In the genomic region with DNA sequence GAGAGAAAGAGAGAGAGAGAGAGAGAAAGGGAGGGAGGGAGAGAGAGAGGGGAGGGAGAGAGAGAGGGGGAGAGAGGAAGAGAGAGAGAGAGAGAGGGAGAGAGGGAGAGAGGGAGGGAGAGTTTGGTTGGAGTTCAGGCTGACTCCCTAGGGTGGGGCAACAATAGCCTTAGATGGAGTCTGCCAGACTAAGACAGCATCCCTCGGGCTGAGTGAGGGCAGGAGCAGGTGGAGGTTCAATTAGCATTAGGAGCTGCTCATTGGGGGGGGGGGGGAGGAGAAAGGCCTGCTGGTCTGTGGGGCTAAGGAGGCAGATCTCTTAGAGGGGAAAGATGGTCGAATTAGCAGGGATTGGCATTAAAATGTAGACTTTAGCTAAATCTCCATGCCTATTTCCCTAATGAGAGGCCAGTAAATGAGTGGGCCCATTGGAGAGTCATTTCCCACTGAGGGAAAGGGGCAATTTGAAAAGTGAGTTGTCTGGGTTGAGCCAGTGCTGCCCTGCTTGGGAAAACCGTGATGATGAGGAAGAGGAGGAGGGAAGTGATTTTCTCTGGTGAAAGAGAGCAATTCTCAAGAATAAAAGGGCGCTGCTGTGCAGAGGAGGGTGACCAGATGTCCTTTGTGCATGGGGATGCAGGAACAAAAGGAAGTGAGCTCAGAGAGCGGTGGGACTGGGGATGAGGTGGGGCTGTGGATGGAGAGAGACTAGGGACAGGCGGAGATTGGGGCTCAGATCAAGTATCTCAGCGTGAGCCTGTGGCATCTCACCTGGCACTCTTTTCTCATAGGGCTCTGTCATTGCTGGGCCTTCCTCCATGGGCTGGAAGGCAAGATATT, we compare ENCODE assay signal across 19 mouse cellular contexts.
A peak's percentile ranks its signal among the peaks of the same experiment; 100 is the strongest.
DNase-seq lines count a peak whose midpoint lies in the region; ATAC-seq and TF ChIP-seq lines count a peak whose summit lies in the region.
"Had no signal": no experiment of that assay in that cellular context is flagged by ENCODE, and none has a peak within 500 bp of the region (broad histone marks: within the 10 kb centered on the region; RNA-seq: fewer than 3 reads in every experiment).

No protein-coding gene starts in this region.

- H3K9ac ChIP-seq in hindbrain, postnatal 0 days (replicated peaks; ENCODE audit: low read length) = no peak overlapping the region
- H3K9ac ChIP-seq in forebrain, embryonic 14.5 days (ENCODE audit: low read length) = no peak overlapping the region
- H3K9ac ChIP-seq in midbrain, embryonic 14.5 days (replicated peaks; ENCODE audit: low read length) = no peak overlapping the region
- no peak overlapping the region for H3K9ac ChIP-seq in stomach, postnatal 0 days (ENCODE audit: low read length)
- H3K9ac ChIP-seq: kidney, embryonic 15.5 days; limb, embryonic 12.5 days; liver, embryonic 14.5 days had no signal

- 15% methylated on average over 7 of the region's 7 CpGs for WGBS in hindbrain, embryonic 10.5 days
- 20% methylated on average over 7 of the region's 7 CpGs for WGBS in hindbrain, postnatal 0 days
- WGBS in forebrain, embryonic 14.5 days = 4% methylated on average over 7 of the region's 7 CpGs
- WGBS in midbrain, embryonic 14.5 days = 4% methylated on average over 7 of the region's 7 CpGs
- WGBS in stomach, postnatal 0 days = 30% methylated on average over 7 of the region's 7 CpGs

- no peak overlapping the region for H3K4me2 ChIP-seq in hindbrain, postnatal 0 days (ENCODE audit: low read depth, low read length)
- H3K4me2 ChIP-seq in forebrain, embryonic 14.5 days (ENCODE audit: low read length) = no peak overlapping the region
- H3K4me2 ChIP-seq in midbrain, embryonic 14.5 days (ENCODE audit: low read length) = no peak overlapping the region
- no peak overlapping the region for H3K4me2 ChIP-seq in stomach, postnatal 0 days (replicated peaks; ENCODE audit: low read depth)
- H3K4me2 ChIP-seq: kidney, embryonic 15.5 days; limb, embryonic 12.5 days had no signal

- no peaks in the 10 kb centered on the region for H3K9me3 ChIP-seq in hindbrain, embryonic 10.5 days
- no peaks in the 10 kb centered on the region for H3K9me3 ChIP-seq in hindbrain, postnatal 0 days (ENCODE audit: low read length)
- H3K9me3 ChIP-seq in forebrain, embryonic 14.5 days (replicated peaks; ENCODE audit: control insufficient read depth, low read length) = no peaks in the 10 kb centered on the region
- no peaks in the 10 kb centered on the region for H3K9me3 ChIP-seq in midbrain, embryonic 14.5 days (ENCODE audit: control insufficient read depth, low read length)
- no peaks in the 10 kb centered on the region for H3K9me3 ChIP-seq in stomach, postnatal 0 days (ENCODE audit: control insufficient read depth, low read length)
- H3K9me3 ChIP-seq: kidney, embryonic 15.5 days; limb, embryonic 12.5 days had no signal

- H3K27me3 ChIP-seq in hindbrain, embryonic 10.5 days (ENCODE audit: insufficient read depth, poor library complexity, severe bottlenecking) = no peaks in the 10 kb centered on the region
- H3K27me3 ChIP-seq in hindbrain, postnatal 0 days (ENCODE audit: insufficient read depth, low read length) = no peaks in the 10 kb centered on the region
- no peaks in the 10 kb centered on the region for H3K27me3 ChIP-seq in forebrain, embryonic 14.5 days (replicated peaks; ENCODE audit: control insufficient read depth, insufficient read depth, low read length)
- no peaks in the 10 kb centered on the region for H3K27me3 ChIP-seq in midbrain, embryonic 14.5 days (ENCODE audit: control insufficient read depth, insufficient read depth, low read length)
- no peaks in the 10 kb centered on the region for H3K27me3 ChIP-seq in stomach, postnatal 0 days (ENCODE audit: control insufficient read depth, insufficient read depth, low read length)
- H3K27me3 ChIP-seq: kidney, embryonic 15.5 days; limb, embryonic 12.5 days had no signal

- H3K4me3 ChIP-seq in hindbrain, embryonic 10.5 days = no peak overlapping the region
- H3K4me3 ChIP-seq in hindbrain, postnatal 0 days (ENCODE audit: low read length) = no peak overlapping the region
- H3K4me3 ChIP-seq in forebrain, embryonic 14.5 days (ENCODE audit: low read depth, low read length) = no peak overlapping the region
- no peak overlapping the region for H3K4me3 ChIP-seq in midbrain, embryonic 14.5 days (replicated peaks; ENCODE audit: low read depth, low read length)
- H3K4me3 ChIP-seq in stomach, postnatal 0 days (ENCODE audit: low read depth, low read length) = no peak overlapping the region
- H3K4me3 ChIP-seq: erythroblast, embryonic 14.5 days; kidney, embryonic 15.5 days; limb, embryonic 12.5 days had no signal

- no peak for TF ChIP-seq CTCF in hindbrain, postnatal 0 days (IDR thresholded peaks at IDR 0.05; ENCODE audit: low read depth)
- no peak for TF ChIP-seq CTCF in stomach, postnatal 0 days (IDR thresholded peaks at IDR 0.05; ENCODE audit: low read depth)

- peak; percentile 11 for DNase-seq in hindbrain, embryonic 10.5 days (ENCODE audit: low spot score)
- no peak for DNase-seq in hindbrain, postnatal 0 days (ENCODE audit: low spot score)
- peak; percentile 30 for DNase-seq in ZHBTc4 (ENCODE audit: low read depth, low spot score)
- DNase-seq in forebrain, embryonic 14.5 days (ENCODE audit: low spot score) = peak; percentile 53
- DNase-seq in midbrain, embryonic 14.5 days = no peak
- DNase-seq in cerebellum, postnatal 36 days = no peak
- no peak for DNase-seq in thymus, postnatal 25 days
- DNase-seq in stomach, postnatal 0 days (ENCODE audit: low spot score) = no peak
- DNase-seq: cerebellum, adult 8-10 months; embryo, embryonic 11 days; right cerebral cortex, adult 18-20 months; spleen, adult 18-20 months; thymus, postnatal 36 days had no signal

- ATAC-seq in hindbrain, postnatal 0 days = no peak
- ATAC-seq in forebrain, embryonic 14.5 days = peak; percentile 75
- ATAC-seq in midbrain, embryonic 14.5 days (ENCODE audit: low FRiP score, low TSS enrichment) = peak; percentile 78
- no peak for ATAC-seq in stomach, postnatal 0 days (ENCODE audit: low FRiP score, low TSS enrichment)
- ATAC-seq: inflammation-experienced regulatory T-cells, adult 6 months; lung, postnatal 0 days had no signal

- no peak for TF ChIP-seq EP300 in stomach, postnatal 0 days (optimal IDR thresholded peaks at IDR 0.05)

- peak overlapping the region; percentile 75 for H3K27ac ChIP-seq in hindbrain, embryonic 10.5 days
- H3K27ac ChIP-seq in hindbrain, postnatal 0 days = no peak overlapping the region
- H3K27ac ChIP-seq in forebrain, embryonic 14.5 days (ENCODE audit: low read depth, low read length) = peak overlapping the region; percentile 45; the same call in 1 of the 2 replicates
- peak overlapping the region; percentile 61 for H3K27ac ChIP-seq in midbrain, embryonic 14.5 days (replicated peaks; ENCODE audit: low read depth, low read length)
- no peak overlapping the region for H3K27ac ChIP-seq in stomach, postnatal 0 days (replicated peaks)
- H3K27ac ChIP-seq: kidney, embryonic 15.5 days; limb, embryonic 12.5 days; liver, embryonic 14.5 days had no signal

- H3K4me1 ChIP-seq in hindbrain, embryonic 10.5 days (replicated peaks) = peaks cover 9% of the 10 kb centered on the region
- H3K4me1 ChIP-seq in hindbrain, postnatal 0 days (ENCODE audit: insufficient read depth, low read length) = no peaks in the 10 kb centered on the region
- no peaks in the 10 kb centered on the region for H3K4me1 ChIP-seq in forebrain, embryonic 14.5 days (ENCODE audit: control insufficient read depth, insufficient read depth, low read length)
- H3K4me1 ChIP-seq in midbrain, embryonic 14.5 days (ENCODE audit: control insufficient read depth, insufficient read depth, low read length) = peaks cover 4% of the 10 kb centered on the region; the same call in 1 of the 2 replicates
- no peaks in the 10 kb centered on the region for H3K4me1 ChIP-seq in stomach, postnatal 0 days (replicated peaks; ENCODE audit: control insufficient read depth, insufficient read depth)
- H3K4me1 ChIP-seq: kidney, embryonic 15.5 days; limb, embryonic 12.5 days had no signal

- H3K36me3 ChIP-seq in hindbrain, embryonic 10.5 days = no peaks in the 10 kb centered on the region
- no peaks in the 10 kb centered on the region for H3K36me3 ChIP-seq in hindbrain, postnatal 0 days (ENCODE audit: insufficient read depth, low read length)
- H3K36me3 ChIP-seq in forebrain, embryonic 14.5 days (ENCODE audit: control insufficient read depth, insufficient read depth, low read length) = no peaks in the 10 kb centered on the region
- no peaks in the 10 kb centered on the region for H3K36me3 ChIP-seq in midbrain, embryonic 14.5 days (ENCODE audit: control insufficient read depth, insufficient read depth, low read length)
- no peaks in the 10 kb centered on the region for H3K36me3 ChIP-seq in stomach, postnatal 0 days (ENCODE audit: control insufficient read depth, insufficient read depth, low read length)
- H3K36me3 ChIP-seq: kidney, embryonic 15.5 days; limb, embryonic 12.5 days had no signal

Comparison
In these comparisons a context has a peak if more than half of its experiments do, and no peak if none do; other contexts are left out.
1. DNase-seq: peak in hindbrain, embryonic 10.5 days (single experiment), ZHBTc4 (single experiment) and forebrain, embryonic 14.5 days (single experiment); none in hindbrain, postnatal 0 days (single experiment), midbrain, embryonic 14.5 days (single experiment), cerebellum, postnatal 36 days (0 of 2), thymus, postnatal 25 days (single experiment) and stomach, postnatal 0 days (single experiment).
2. H3K27ac ChIP-seq: peak in hindbrain, embryonic 10.5 days (single experiment), forebrain, embryonic 14.5 days (single experiment) and midbrain, embryonic 14.5 days (single experiment); none in hindbrain, postnatal 0 days (single experiment) and stomach, postnatal 0 days (single experiment).
3. ATAC-seq: peak in forebrain, embryonic 14.5 days (single experiment) and midbrain, embryonic 14.5 days (single experiment); none in hindbrain, postnatal 0 days (single experiment) and stomach, postnatal 0 days (single experiment).